Mouse (Mus musculus) C2C12 (cell line): Measurements from ENCODE around the gene Gprin1. TPM values are rescaled to one million over a fixed set of nuclear protein-coding genes. Genes with fewer than 3 reads are reported as not detected.

ENCODE experiments used
- H3K27me3 ChIP-seq: one replicate; pipeline ENCODE4 v1.6.1; 2011; ENCODE audit not compliant: control insufficient read depth, insufficient read depth, insufficient read length
- H3K36me3 ChIP-seq: one replicate; pipeline ENCODE4 v1.6.1; 2011; ENCODE audit not compliant: control insufficient read depth, insufficient read depth
- H3K4me3 ChIP-seq: one replicate; pipeline ENCODE4 v1.5.1; 2011; ENCODE audit warnings: mild to moderate bottlenecking, control low read depth; ENCODE audit not compliant: poor library complexity, insufficient read depth, severe bottlenecking
- H3K79me2 ChIP-seq: one replicate; pipeline ENCODE4 v1.6.1; 2011; ENCODE audit not compliant: control insufficient read depth, insufficient read depth
- H3K79me3 ChIP-seq: one replicate; pipeline ENCODE4 v1.6.1; 2011; ENCODE audit warnings: low read depth, control low read depth
- H3ac ChIP-seq: one replicate; pipeline ENCODE3; 2011; ENCODE audit warnings: low read depth; ENCODE audit not compliant: control insufficient read depth, insufficient read length
- CEBPB ChIP-seq: IDR thresholded peaks from one replicate; pipeline ENCODE4 v1.6.1; 2011; ENCODE audit warnings: low read depth, mild to moderate bottlenecking, control low read depth, moderate library complexity
- CTCF ChIP-seq: IDR thresholded peaks from one replicate; pipeline ENCODE4 v1.5.1; 2011; ENCODE audit not compliant: control insufficient read depth, insufficient read depth, insufficient read length
- FOSL1 ChIP-seq: IDR thresholded peaks from one replicate; pipeline ENCODE4 v1.8.0; 2011; ENCODE audit warnings: mild to moderate bottlenecking, low read length; ENCODE audit not compliant: poor library complexity, insufficient read depth, severe bottlenecking
- MAX ChIP-seq: IDR thresholded peaks from one replicate; pipeline ENCODE4 v1.6.1; 2011; ENCODE audit warnings: mild to moderate bottlenecking, control low read depth
- MYOD1 ChIP-seq: IDR thresholded peaks from one replicate; pipeline ENCODE4 v1.6.1; 2011; ENCODE audit warnings: low read depth; ENCODE audit not compliant: control insufficient read depth, insufficient read length
- MYOG ChIP-seq: IDR thresholded peaks from one replicate; pipeline ENCODE4 v1.6.1; 2011; ENCODE audit not compliant: control insufficient read depth, insufficient read length; ENCODE audit errors: extremely low read depth
- USF1 ChIP-seq: IDR thresholded peaks from one replicate; pipeline ENCODE4 v1.6.1; 2011; ENCODE audit warnings: low read depth, mild to moderate bottlenecking, control low read depth, moderate library complexity
- polyA plus RNA-seq: library from polyadenylated mRNA; unstranded; fragments of >200 nt; fragmentation: generic; extraction: Trizol; gene quantifications from one replicate; pipeline ENCODE4 v1.2.1, GENCODE M21; 2012; ENCODE audit warnings: missing spikeins

Gene Gprin1
- polyA plus RNA-seq, 1 experiment, result 0.20 TPM

DNA sequence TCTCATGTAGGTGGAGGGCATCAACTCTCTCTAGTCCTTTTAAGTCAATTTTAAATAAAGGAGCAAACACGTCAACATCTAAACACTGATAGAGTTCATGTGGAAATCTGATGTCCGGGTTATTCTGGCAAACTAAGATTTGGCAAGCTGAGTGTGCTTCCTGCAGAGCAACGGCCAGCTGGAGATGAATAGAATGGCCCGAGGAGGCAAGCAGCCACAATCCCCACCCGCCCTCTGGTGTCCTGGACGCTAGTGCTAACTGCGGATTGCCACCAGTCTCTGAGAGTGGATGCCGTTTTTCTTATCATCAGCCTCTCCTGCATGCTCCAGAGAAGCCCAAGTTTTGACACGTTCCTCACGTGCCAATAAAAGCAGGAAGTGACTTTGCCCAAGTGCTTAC is 2.8 kb downstream of the Gprin1 start:
- no peak overlapping the region for H3ac ChIP-seq
- H3K4me3 ChIP-seq, result no peak overlapping the region
- peaks cover 48% of the 10 kb centered on the region for H3K27me3 ChIP-seq
- H3K79me3 ChIP-seq, result no peaks in the 10 kb centered on the region
- H3K36me3 ChIP-seq, result no peaks in the 10 kb centered on the region
- TF ChIP-seq CEBPB (no peak), MAX (no peak), MYOG (no peak), USF1 (no peak), FOSL1 (no peak), CTCF (no peak), MYOD1 (no peak)
- H3K79me2 ChIP-seq, result no peaks in the 10 kb centered on the region

GRCm38 (mm10) chr13:54746110-54746509 is 3.6 kb downstream of the Gprin1 start:
- no peak overlapping the region for H3ac ChIP-seq
- no peak overlapping the region for H3K4me3 ChIP-seq
- H3K36me3 ChIP-seq, result no peaks in the 10 kb centered on the region
- no peaks in the 10 kb centered on the region for H3K79me2 ChIP-seq
- H3K79me3 ChIP-seq, result no peaks in the 10 kb centered on the region
- H3K27me3 ChIP-seq, result peaks cover 53% of the 10 kb centered on the region
- TF ChIP-seq MYOG (no peak), MAX (no peak), FOSL1 (no peak), CTCF (no peak), CEBPB (no peak), USF1 (no peak), MYOD1 (no peak)

- no peak overlapping the region for H3K4me3 ChIP-seq
These were observed 11.5 kb downstream of the Gprin1 start for GRCm38 (mm10) chr13:54738213-54738601.

DNA sequence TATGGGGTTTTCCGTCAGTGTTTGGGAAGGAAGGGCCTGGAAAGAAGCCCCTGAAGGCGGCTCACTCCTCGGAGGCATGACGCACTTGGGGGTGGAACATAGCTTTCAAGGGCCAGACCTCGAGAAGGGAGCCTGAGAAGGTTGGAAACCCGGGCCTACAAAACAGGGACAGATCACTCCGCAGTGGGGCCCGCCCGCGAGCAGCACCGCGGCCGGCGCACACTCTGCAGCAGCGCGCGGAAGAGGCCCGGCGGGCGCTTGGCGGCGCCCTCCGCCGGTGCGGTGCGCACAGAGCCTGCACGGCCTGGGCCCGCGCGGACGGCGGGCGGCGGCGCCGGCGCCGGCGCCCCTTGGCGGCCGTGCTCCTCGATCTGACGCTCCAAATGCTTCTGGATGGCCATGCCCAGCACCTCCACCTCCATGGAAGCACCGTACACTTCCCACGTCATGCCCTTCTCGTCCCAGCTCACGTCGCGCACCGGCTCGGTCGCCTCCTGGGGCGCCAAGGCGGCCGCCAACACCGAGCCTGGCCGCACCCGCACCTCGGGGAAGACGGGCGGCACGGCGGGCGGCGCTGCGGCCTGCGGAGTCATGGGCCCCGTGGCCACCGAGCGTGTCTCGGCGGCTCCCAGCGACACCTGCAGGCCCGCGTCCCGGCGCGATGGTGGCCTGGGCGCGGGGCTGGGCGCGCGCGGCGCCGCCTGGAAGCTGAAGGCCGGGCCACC is 12.0 kb downstream of the Gprin1 start:
- Histone ChIP-seq H3K79me2 (no peaks in the 10 kb centered on the region), H3K27me3 (peaks cover 76% of the 10 kb centered on the region), H3K4me3 (no peak overlapping the region), H3K79me3 (no peaks in the 10 kb centered on the region), H3K36me3 (no peaks in the 10 kb centered on the region), H3ac (no peak overlapping the region)
- TF ChIP-seq MYOG (no peak), CTCF (no peak), MAX (no peak), USF1 (no peak), MYOD1 (no peak), CEBPB (no peak), FOSL1 (no peak)

More at GRCm38 (mm10) chr13:54738213-54738601, 11.5 kb downstream of the Gprin1 start:
- Histone ChIP-seq H3ac (no peak overlapping the region), H3K27me3 (peaks cover 76% of the 10 kb centered on the region), H3K79me2 (no peaks in the 10 kb centered on the region), H3K79me3 (no peaks in the 10 kb centered on the region), H3K36me3 (no peaks in the 10 kb centered on the region)
- no peak for TF ChIP-seq MAX
- no peak for TF ChIP-seq USF1
- TF ChIP-seq CTCF, result no peak
- no peak for TF ChIP-seq CEBPB
- no peak for TF ChIP-seq MYOD1
- TF ChIP-seq MYOG, result no peak
- TF ChIP-seq FOSL1, result no peak

DNA sequence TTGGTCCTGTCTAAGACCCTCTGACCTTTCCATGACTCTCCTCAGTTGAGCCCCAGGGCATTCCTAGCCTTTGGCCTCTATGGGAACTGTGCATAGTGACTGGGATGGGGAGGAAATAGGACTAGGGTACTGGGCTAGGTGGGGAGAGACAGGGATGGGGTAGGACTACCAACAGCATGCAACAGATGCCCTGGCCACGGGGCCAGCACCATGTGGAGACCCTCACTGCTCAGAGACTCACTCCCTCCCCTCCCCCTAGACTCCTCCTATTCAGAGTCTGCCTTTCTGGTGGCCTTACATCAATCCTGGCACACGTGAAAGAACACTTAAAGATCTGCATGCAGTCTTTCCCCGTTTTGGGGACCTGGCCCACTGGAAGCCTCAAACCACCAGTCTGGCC is 12.7 kb downstream of the Gprin1 start:
- Histone ChIP-seq H3K79me2 (no peaks in the 10 kb centered on the region), H3K79me3 (no peaks in the 10 kb centered on the region), H3K4me3 (no peak overlapping the region), H3ac (no peak overlapping the region), H3K27me3 (peaks cover 79% of the 10 kb centered on the region), H3K36me3 (no peaks in the 10 kb centered on the region)
- TF ChIP-seq MYOG (no peak), FOSL1 (no peak), USF1 (no peak), MAX (no peak), CEBPB (no peak)

- Histone ChIP-seq H3K79me3 (no peaks in the 10 kb centered on the region), H3K27me3 (peaks cover 39% of the 10 kb centered on the region), H3K4me3 (no peak overlapping the region), H3K79me2 (no peaks in the 10 kb centered on the region), H3ac (no peak overlapping the region), H3K36me3 (no peaks in the 10 kb centered on the region)
- no peak for TF ChIP-seq MAX
- no peak for TF ChIP-seq USF1
- no peak for TF ChIP-seq CEBPB
- no peak for TF ChIP-seq MYOG
- TF ChIP-seq FOSL1, result no peak
- no peak for TF ChIP-seq CTCF
- TF ChIP-seq MYOD1, result no peak
These were observed 23.5 kb downstream of the Gprin1 start for GRCm38 (mm10) chr13:54726131-54726530.
